Mouse (Mus musculus): ENCODE data around the gene Ppp3cb.
"Not testable (repeated sequence)": the region's sequence is repeated elsewhere in the genome, so short reads cannot be mapped to it uniquely, and the experiment has no call there.

The Ppp3cb gene

DNA sequence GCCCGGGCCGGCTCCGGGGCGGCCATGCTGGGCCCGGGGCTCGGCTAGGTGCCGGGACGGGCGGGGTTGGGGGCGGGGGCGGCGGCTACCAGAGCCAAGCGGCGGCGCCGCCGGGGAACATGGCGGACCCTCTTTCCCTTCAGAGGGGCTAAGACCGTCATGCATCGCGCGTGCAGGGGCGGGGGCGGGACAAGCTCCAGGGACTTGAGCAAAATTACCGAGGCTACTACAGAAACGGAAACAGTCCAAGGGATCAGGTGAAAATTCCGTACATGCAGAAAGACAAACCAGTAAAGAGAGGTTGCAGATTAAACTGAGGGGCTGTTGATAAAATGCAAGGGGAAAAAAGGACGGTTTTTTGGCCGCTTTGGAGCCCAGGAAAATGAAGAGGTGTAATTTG is at the start of gene Ppp3cb:
Gene Ppp3cb, minus strand, starts transcription at position 159 of the 400 bp plus-strand sequence.
- DNase-seq (ENCODE audit: low spot score) = peak; percentile 79

DNA sequence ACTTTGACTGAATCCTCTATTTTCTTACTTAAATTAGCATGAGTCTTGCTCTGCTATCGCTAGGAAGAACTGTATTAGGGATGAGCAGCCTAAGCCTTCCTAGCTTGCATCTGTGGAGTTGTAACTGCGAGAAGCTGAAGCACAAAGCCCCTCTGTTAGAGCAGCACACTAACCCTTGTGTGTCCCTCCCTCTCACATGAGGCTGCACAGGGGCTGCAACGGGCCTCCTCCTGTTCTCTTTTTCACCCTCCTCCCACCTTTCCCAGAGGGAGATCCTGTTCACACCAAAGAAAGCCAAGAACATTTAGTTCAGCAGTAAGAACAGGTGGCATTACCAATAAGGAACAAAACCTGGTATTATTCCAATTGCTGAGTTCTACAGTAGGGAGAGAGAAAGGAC is 49.4 kb upstream of the Ppp3cb start:
- DNase-seq (ENCODE audit: low spot score) = no peak

DNA sequence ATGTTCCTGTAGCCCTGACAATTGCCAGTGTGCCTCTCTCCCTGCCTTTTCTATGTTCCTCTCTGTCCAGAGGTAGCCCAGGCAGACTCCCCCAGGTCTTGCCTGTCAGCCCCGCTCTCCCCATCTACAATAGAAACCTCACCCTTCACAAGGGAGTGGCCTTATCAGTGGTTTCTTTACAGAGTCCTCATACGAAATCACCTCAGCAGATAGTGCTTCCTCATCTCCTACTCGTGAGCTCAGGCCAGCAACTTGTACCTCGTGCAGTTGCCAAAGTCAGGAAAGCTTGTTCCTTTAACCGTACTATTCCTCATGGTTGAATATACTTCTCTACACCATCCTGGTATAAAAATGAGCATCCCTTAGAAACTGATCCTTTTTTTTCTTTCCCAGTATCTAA is 41.1 kb upstream of the Ppp3cb start:
- DNase-seq (ENCODE audit: low spot score) = no peak

DNA sequence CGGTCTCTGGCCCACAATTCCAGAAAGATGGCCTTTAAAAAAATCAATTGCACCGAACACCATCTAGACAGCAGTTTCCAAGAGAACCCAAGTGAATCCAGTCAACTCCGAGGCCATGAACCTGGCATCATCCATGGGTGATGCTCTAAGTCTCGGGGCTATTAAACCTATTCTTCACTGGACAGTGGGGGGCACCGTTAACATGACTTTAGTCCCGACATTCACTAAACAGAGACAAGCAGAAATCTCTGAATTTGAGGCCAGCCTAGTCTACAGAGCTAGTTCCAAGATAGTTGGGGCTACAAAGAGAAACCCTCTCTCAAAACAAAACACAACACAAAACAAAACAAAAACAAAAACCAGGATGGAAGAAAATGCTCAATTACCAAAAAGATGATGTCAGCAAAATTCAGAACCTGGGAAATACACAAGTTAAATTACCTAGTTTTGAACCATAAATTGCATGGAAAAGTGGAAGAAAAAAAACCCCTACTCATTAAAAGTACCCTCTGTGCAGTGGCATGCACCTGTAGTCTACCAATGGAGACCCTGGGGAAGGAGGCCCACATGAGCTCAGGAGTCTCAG is 32.5 kb upstream of the Ppp3cb start:
- DNase-seq (ENCODE audit: low spot score) = no peak

DNA sequence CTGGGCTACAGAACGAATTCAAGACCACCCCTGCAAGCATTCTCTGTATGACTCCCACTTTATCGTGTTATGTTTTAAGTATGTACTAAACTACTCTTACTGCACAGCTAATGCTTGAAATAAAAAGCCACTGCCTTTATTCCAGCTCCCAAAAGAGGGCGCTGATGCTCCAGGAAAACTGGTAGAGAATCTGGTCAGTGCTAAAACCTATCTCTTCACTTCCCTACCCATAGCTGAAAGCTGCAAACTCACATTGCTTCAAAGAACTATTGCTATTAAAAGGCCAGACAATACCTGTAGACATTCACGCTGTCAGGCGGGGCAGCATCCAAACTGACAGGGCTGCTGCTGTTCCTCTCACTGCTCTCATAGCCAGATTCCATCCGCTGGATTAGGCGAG is 29.8 kb upstream of the Ppp3cb start:
- DNase-seq (ENCODE audit: low spot score) = peak; percentile 64

DNA sequence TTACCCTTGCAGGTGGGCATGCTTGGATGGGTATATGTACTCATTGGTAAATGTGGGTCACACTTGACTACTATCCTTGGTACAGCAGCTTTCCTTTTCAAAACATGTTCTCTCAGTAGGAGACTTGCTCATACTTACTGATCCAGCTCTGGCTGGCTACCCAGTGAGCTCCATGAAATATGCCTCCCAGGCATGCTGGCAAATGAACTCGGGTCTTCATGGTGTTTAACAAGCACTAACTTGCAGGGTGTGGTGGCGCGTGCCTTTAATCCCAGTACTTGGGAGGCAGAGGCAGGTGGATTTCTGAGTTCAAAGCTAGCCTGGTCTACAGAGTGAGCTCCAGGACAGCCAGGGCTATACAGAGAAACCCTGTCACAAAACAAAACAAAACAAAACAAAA is 26.8 kb upstream of the Ppp3cb start:
- not testable (repeated sequence) for DNase-seq (ENCODE audit: low spot score)

DNA sequence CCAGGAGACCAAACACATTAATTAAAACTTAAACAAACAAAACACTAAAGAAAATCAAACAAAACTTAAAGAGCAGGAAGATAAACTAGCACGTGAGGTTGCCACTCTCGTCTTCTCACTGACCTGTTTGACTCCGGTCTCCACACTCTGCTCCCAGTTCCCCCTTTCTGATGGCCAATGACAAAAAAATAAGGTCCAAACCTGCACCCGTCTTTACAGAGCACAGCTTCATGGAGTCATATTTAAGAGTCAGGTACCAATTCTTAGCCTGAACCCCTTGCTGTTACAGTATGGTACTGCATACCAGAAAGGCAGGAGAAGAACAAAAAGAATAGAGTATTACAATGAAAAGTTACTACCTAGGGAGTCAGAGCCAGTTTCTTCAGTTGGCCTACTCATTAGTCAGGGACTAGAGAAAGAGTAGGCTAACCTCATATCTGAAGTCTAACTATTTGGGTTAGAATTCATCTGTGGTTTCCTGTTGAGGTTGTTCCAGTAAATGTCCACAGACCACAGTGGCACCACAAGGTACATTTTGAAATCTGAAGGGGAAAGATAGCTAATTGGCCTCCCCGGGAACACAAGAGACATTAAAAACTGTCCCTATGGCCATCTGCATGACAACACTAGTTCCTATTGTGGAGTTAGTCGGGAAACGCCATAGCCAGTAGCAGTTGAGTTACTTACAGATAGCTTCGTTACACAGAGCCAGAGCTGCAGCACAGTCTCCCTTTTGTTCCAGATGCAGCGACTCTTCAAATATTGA is 19.1 kb upstream of the Ppp3cb start:
- no peak for DNase-seq (ENCODE audit: low spot score)

DNA sequence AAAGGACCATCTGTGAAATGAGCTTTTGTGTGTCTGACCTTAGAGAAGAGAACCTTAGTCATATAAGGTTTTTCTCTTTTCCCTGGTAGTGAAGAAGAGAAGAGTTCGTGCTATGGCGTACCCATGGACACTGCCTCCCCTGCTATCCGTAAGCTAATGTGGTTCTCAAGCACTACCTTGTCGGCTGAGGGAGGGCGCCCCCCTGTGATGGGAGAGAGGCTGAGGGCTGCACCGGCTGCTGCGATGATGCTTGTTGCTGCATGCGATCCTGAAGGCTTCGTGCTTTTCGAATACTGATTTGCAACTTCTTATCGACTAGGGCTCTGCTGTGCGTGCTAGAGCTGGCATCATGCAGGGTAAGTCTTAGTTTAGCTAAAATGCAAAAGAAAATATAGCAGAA is 18.3 kb upstream of the Ppp3cb start:
- DNase-seq (ENCODE audit: low spot score) = no peak

DNA sequence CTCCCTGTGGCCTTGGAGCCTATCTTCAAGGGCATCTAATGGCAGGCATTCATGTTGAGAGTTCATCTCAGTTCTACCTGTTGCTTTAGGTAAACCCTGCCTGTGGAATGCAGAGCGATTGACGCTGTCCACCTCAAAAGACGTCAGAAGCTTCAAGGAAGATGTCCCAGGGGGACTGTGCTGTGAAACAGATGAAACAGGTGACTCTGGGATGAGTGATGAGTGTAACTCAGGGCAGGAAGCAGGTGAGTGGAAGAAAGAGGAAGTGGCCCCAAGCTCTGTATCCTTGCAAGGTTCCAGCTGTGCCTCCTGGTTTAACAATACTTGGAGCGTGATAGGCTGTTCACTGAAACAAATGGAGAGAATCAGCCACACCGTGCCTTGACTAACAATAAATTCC is 15.5 kb upstream of the Ppp3cb start:
- DNase-seq (ENCODE audit: low spot score) = no peak

DNA sequence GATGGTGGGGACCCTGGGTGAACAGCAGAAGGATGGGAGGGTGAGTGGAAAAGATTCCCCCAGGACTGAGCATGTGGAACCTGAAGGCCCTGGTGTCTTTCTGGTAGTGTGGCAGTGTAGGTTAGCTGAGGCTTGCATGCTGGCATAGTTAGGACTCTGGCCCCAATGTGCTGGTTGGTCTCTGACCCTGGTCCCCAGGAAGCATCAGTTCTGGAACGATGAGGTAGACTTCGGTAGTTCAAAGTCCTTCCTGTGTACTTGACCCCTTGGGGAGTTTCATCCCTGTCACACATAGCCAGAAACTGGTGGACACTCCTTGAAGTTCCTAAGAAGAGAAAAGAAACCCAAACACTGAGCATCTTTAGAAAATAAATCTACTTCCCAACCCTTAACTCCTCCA is 3.8 kb upstream of the Ppp3cb start:
- DNase-seq (ENCODE audit: low spot score) = no peak

DNA sequence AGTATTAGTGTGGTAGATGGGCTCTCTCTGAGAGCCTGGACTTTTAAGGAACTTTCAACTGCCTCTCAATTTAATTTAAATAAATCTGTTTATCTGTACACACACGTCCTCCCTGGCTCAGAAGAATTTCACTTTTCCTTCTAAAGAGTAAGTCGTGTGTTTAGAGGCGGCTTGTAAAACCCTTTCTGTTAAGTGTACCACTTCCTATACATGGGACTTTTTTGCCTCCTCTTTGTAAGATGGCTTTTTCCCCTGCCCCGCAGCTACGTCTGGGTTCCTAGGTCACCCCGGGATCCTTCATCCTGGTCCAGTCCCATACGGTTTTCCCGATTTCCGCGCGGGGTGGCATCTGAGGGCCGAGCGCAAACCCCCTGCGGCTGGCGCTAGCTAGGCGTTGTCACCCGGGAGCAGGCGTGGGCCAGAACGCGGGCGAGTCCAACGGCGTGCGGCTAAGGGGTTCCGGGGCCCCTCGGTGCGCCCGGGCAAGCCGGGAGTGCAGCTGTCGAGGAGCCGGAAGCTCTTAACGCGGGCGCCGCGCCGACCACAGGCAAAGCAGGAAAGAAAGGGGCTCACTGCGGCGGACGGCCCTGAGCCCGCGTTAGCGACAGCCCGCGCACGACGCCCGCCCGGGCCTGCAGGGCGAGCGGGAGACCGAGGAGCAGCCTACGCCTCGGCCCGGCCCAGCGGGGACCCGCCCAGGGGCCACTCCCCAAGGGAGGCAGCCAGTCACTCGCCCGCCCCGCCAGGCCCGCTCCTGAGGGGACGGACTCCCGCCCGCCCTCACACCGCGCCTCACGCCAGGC is 643 bp downstream of the Ppp3cb start:
- DNase-seq (ENCODE audit: low spot score) = peak; percentile 82

DNA sequence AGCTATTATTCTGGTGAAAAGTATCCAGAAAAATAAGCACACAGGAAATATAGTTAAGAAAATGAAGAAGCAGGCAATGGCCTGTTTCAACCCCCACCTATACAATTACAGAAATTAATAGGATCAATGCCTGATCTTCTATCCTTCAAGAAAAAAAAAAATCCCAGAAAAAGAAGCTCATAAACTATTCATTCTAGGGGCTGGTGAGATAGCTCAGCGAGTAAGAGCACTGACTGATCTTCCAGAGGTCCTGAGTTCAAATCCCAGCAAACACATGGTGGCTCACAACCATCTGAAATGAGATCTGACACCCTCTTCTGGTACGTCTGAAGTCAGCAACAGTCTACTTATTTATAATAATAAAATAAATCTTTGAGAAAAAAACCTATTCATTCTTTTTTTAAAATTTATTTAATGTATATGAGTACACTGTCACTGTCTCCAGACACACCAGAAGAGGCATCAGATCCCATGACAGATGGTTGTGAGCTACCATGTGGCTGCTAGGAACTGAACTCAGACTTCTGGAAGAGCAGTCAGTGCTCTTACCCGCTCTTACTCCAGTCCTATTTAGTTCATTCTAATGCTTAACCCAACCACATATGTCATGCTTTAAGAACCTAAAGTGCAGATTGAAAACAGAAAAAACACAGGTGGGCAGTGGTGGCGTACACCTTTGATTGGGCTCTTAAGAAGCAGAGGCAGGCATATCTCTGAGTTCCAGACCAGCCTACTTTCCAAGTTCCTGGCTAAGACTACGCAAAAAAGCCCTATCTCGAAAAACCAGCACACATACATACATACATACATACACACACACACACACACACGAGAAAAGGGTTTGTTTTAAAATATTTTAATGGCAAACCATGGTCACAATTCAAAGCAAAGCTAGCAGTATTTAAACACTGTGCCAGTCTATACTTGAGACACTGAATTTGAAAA is 1.6 kb downstream of the Ppp3cb start:
- DNase-seq (ENCODE audit: low spot score) = peak; percentile 14

DNA sequence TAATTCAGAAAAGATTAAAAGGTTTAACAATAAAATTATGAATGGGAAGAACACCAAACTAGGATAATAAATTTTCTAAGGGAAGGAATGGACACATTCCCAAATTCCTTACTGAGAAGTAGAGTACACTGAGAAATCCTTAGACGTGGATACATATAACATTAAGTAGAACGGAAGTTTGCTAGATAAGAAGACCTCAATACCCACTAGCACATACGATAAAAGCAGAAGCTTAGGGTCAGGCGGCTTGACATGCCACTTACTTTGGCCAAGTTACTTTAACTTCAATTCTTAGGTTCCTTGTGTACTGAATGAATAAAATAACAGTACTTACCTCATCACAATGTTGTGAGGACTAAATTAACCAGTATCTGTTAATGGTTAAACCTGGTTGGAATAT is 16.7 kb downstream of the Ppp3cb start:
- DNase-seq (ENCODE audit: low spot score) = no peak

DNA sequence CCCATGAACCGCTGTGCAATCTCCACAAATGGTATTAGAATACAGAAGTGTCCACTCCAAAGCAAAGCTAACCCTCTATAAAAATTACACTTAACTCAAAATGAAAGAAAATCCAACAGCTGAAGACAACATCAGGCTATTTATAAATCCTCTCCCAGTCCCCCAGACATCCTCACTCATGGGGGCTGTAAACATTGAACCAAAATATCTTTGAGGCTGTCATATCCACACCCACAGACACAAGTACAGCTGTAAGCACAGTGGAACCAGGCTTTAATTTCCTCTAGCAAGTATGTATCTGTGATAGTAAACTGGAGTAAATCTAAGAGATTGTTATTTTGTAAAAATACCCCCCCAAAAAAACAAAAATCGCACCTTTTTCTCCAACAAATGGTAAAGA is 26.2 kb downstream of the Ppp3cb start:
- no peak for DNase-seq (ENCODE audit: low spot score)

DNA sequence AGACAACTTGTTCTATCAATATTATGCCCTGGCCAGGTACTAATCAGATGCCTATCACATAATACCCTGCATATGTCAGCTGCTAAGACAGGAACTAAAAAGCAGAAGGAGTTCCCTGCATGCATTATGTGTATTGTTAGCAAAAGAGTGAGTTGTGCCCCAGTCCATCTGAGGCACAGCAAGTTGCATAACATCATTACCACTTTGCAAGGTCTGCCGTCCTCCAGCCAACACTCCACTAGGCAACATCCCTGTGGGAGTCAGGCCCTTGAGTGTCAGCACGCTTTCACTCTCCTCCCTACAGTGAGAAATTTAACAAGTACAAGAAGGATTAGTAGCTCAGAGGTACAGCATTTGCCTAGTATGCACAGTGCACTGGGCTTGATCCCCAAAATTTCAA is 37.9 kb downstream of the Ppp3cb start:
- no peak for DNase-seq (ENCODE audit: low spot score)

DNA sequence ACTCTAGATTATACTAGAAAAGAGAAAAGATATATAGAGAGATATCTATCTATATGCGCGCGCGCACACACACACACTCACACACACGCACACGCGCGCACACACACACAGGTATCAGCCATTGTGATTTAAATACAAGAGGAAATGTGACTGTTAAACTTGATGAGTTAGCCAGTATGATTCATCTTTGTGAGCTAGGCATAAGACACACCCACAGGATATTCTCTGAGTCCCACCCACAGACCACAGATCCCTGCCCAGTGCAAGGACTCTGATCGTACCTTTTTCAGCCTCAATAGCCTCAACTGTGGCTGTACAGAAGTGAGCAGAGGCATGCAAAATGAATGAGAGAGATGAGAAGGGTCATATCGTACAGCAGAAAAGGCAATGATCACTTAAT is 43.4 kb downstream of the Ppp3cb start:
- DNase-seq (ENCODE audit: low spot score) = peak; percentile 36

DNA sequence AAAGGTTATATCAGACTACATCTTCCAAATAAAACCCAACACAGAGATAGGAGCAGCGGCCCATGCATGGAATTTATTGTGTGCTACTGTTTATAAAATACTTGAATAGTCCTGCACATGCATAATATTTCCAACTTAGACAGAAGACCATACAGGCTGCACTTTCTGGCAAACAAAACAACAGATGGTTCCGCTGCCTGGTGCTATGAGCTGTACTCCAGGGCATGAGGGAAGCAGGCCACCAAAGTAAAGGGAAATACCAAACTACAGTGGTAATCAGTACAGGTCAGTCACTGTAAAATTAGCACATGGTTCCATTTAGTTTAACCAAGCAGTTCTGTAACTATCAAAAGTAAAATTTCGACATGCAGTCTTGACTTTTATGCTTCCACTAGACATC is 46.4 kb downstream of the Ppp3cb start:
- no peak for DNase-seq (ENCODE audit: low spot score)

DNA sequence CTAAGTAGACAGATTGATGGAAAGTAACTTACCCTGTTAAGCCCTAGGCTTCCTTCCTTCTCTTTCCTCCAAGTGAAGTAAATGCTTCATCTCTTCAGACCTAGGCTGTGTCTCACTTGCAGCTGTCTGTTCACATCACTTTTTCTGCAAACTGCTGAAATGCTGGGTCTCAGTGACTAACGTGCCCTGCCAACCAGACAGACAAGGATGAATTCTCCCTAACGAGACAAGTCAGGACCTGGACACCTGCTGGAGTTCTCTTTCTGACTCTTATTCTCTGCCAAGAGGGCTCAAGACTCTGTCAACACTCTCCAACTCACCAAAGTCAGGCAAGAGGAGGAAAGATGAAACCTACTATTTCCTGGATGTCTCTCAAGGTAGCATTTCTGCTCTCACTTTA is 49.8 kb downstream of the Ppp3cb start, which contains the start of gene Mss51:
Gene Mss51, minus strand, starts transcription at position 299 of the 400 bp plus-strand sequence.
- DNase-seq (ENCODE audit: low spot score) = no peak

DNA sequence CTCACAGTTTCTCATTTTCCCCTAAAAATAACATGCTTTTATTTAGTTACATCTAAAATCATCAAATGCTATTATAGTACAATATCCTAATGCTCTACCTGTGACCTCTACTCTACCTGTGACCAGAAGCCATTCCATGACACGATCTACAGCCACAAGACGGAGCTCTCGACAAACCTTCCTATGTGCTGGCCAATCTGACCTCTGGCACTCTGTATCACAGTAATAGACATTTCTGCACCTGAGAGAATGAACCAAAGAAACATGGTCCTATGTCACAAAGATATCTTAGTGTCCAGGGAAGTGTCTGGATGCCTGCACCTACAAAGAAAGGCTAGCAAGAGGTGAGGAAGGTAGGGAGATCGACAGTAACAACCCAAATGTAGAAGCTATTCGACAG is 60.3 kb downstream of the Ppp3cb start:
- DNase-seq (ENCODE audit: low spot score) = no peak

DNA sequence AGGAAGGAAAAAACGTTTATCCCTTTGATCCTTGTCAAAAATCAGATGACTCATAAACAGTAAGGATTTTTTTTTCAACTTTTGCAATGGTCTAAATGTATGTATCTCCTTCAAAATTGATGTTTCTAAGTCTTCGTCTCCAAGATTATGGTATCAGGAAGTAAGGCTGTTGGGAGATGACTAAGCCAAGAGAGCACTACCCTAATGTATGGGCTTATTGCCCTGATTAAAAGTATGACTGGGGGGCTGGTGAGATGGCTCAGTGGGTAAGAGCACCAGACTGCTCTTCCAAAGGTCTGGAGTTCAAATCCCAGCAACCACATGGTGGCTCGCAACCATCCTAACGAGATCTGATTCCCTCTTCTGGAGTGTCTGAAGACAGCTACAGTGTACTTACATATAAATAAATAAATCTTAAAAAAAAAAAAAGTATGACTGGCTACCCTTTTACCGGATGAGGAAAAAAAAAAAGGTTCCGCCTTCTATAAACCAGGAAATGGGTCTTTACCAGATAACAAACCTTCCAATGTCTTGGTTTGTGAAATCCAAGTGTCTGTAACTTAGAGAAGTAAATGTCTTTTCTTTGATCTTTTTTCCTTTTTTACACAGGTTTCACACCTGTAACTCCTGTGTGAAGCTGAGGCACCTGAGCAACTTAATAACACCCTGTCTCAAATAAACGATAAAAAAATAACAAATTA is 64.2 kb downstream of the Ppp3cb start:
- no peak for DNase-seq (ENCODE audit: low spot score)

DNA sequence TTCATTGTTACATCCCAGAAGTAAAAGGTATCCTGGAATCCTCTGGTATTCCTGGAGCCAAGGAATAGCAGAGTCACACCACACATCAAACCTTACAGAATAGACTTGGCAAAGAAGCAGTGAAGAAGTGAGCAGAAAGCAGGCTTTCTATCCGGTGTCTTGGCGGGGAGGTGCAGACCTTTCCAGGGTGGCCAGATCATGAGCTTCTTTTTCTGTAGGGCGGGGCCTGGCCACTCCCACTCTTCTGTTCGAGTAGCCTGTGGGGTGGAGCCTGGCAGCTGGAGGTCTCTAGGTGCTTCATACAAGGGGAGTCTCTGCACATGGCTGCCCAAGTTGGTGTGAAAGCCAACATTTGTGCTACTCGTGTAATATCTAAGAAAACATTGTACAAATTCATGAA is 65.2 kb downstream of the Ppp3cb start:
- DNase-seq (ENCODE audit: low spot score) = peak; percentile 17
